Mouse (Mus musculus): ENCODE results near the gene Chmp4b.

DNA sequence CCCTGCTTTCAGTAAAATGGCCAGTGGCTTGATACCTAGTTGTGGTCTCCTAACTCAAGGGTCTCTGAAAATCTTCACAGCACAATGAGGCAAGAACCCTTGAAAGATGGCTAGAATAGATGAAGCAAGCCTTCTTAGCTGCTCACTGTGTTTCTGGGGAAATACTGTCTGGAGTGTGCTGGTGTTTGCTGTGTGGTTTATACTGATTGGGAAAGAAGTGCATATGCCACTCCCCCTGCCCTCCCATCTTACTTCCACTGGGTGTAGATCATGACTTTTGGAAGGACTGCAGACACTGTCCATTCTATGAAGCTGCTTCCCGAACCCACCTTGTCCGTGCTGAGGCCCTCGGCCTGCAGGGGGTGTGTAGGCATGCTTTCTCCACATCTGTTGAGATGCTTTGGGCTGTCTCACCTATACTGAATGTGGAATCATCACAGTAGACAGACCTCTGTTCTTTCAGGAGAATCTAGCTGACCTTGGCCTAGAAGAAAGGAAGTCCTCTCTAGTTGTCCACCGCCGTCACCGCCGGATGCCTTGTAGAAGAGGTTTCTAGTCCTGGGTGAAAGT lies 33.5 kb downstream of the Chmp4b start:
- TF ChIP-seq CTCF (IDR thresholded peaks at IDR 0.05; ENCODE audit: low read depth): no peak
- no peak for TF ChIP-seq EP300 (IDR thresholded peaks at IDR 0.05; ENCODE audit: low read depth)

Data from heart, postnatal 0 days (tissue).